Mouse (Mus musculus) liver, adult 2 months (tissue): ENCODE measurements around the gene Nsg2.

Experiments
- CTCF ChIP-seq: fragments of 200-500 bp; IDR thresholded peaks from 2 replicates; pipeline ENCODE4 v1.5.1; 2011; ENCODE audit warnings: low read depth, low read length, control low read depth
- POLR2A ChIP-seq: fragments of 200-500 bp; IDR thresholded peaks from 2 replicates; pipeline ENCODE4 v1.6.1; 2011; ENCODE audit warnings: low read length, control low read depth; ENCODE audit not compliant: insufficient read depth; ENCODE audit errors: extremely low read depth

DNA sequence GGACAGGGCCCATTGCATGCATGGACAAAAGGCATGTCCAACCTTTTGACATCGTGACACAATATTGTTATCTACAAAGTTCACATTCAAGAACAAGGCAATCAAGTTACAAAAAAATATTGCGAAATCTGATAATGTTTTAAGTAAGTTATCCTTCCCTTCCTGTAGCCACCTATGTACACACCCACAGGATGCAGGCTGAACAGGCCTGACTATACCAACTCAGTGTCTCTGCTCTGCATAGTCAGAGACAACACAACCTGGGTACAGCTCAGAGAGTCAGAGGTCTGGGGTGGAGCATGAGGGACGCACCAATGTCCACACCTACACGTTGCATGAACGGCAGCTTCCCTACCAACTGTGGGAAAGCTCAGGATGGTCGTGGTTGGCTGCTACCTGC lies 96.1 kb downstream of the Nsg2 start:
- TF ChIP-seq POLR2A (no peak), CTCF (no peak)
